16 mouse cellular contexts compared by ENCODE assay signal in the genomic region with DNA sequence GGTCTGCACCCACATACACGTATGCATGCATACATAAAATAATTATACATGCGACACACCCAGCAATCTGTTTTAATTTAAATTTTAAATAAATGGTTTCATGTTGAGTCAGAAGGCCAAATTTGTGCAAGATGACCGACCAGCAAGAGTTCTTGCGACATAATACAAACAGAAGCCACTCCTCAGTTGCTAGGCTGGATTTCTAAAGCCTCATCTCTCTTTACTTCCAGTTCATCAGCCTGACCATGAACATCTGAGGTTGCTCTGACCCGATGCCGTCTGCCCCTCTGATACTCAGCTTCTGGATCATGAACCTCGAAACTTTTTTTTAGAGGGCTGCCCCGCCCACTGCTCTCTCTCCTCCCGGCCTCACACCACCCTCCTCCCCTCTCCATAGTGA. TPM values are rescaled to one million over a fixed set of nuclear protein-coding genes. Genes with fewer than 3 reads are reported as not detected.
DNase-seq lines count a peak whose midpoint lies in the region; ATAC-seq and TF ChIP-seq lines count a peak whose summit lies in the region.
"Had no signal": no experiment of that assay in that cellular context is flagged by ENCODE, and none has a peak within 500 bp of the region (broad histone marks: within the 10 kb centered on the region; RNA-seq: fewer than 3 reads in every experiment).

No protein-coding gene starts in this region.

- H3K9ac ChIP-seq in hindbrain, postnatal 0 days (replicated peaks; ENCODE audit: low read length): no peak overlapping the region
- no peak overlapping the region for H3K9ac ChIP-seq in hindbrain, embryonic 12.5 days
- H3K9ac ChIP-seq in midbrain, embryonic 14.5 days (replicated peaks; ENCODE audit: low read length): no peak overlapping the region

- no peaks in the 10 kb centered on the region for H3K9me3 ChIP-seq in hindbrain, postnatal 0 days (ENCODE audit: low read length)
- no peaks in the 10 kb centered on the region for H3K9me3 ChIP-seq in hindbrain, embryonic 12.5 days (replicated peaks)
- no peaks in the 10 kb centered on the region for H3K9me3 ChIP-seq in midbrain, embryonic 14.5 days (ENCODE audit: control insufficient read depth, low read length)
- H3K9me3 ChIP-seq: intestine, embryonic 15.5 days had no signal

- H3K27me3 ChIP-seq in hindbrain, postnatal 0 days (ENCODE audit: insufficient read depth, low read length): no peaks in the 10 kb centered on the region
- H3K27me3 ChIP-seq in hindbrain, embryonic 12.5 days: peaks cover 13% of the 10 kb centered on the region
- no peaks in the 10 kb centered on the region for H3K27me3 ChIP-seq in midbrain, embryonic 14.5 days (ENCODE audit: control insufficient read depth, insufficient read depth, low read length)

- no peaks in the 10 kb centered on the region for H3K36me3 ChIP-seq in hindbrain, postnatal 0 days (ENCODE audit: insufficient read depth, low read length)
- H3K36me3 ChIP-seq in hindbrain, embryonic 12.5 days: no peaks in the 10 kb centered on the region
- H3K36me3 ChIP-seq in macrophage (ENCODE audit: inconsistent target): no peaks in the 10 kb centered on the region
- no peaks in the 10 kb centered on the region for H3K36me3 ChIP-seq in midbrain, embryonic 14.5 days (ENCODE audit: control insufficient read depth, insufficient read depth, low read length)
- H3K36me3 ChIP-seq: intestine, embryonic 15.5 days had no signal

- ATAC-seq in hindbrain, postnatal 0 days: no peak
- no peak for ATAC-seq in hindbrain, embryonic 12.5 days (ENCODE audit: low FRiP score)
- ATAC-seq in midbrain, embryonic 14.5 days (ENCODE audit: low FRiP score, low TSS enrichment): no peak

- TF ChIP-seq CTCF in hindbrain, postnatal 0 days (IDR thresholded peaks at IDR 0.05; ENCODE audit: low read depth): no peak

- WGBS in hindbrain, postnatal 0 days: 48% methylated on average over 9 of the region's 9 CpGs
- 62% methylated on average over 9 of the region's 9 CpGs for WGBS in hindbrain, embryonic 12.5 days
- 28% methylated on average over 9 of the region's 9 CpGs for WGBS in macrophage (ENCODE audit: missing documents)
- WGBS in midbrain, embryonic 14.5 days: 64% methylated on average over 9 of the region's 9 CpGs

- peak overlapping the region; percentile 74; the same call in 1 of the 2 replicates for H3K27ac ChIP-seq in hindbrain, postnatal 0 days
- H3K27ac ChIP-seq in hindbrain, embryonic 12.5 days: no peak overlapping the region
- H3K27ac ChIP-seq in macrophage: peak overlapping the region; percentile 3; the same call in 1 of the 2 replicates
- H3K27ac ChIP-seq in midbrain, embryonic 14.5 days (replicated peaks; ENCODE audit: low read depth, low read length): no peak overlapping the region
- H3K27ac ChIP-seq: intestine, embryonic 15.5 days had no signal

- H3K4me3 ChIP-seq in hindbrain, postnatal 0 days (ENCODE audit: low read length): no peak overlapping the region
- no peak overlapping the region for H3K4me3 ChIP-seq in hindbrain, embryonic 12.5 days
- H3K4me3 ChIP-seq in macrophage (ENCODE audit: inconsistent target): no peak overlapping the region
- H3K4me3 ChIP-seq in midbrain, embryonic 14.5 days (replicated peaks; ENCODE audit: low read depth, low read length): no peak overlapping the region

- DNase-seq in hindbrain, postnatal 0 days (ENCODE audit: low spot score): no peak
- DNase-seq in 3T3-L1 (ENCODE audit: low read depth, low spot score): peak; percentile 76
- DNase-seq in adipocyte (ENCODE audit: low spot score): peak; percentile 61
- DNase-seq in heart, adult 18-20 months: no peak
- no peak for DNase-seq in midbrain, embryonic 14.5 days
- DNase-seq in gastrocnemius, postnatal 10 days: no peak
- DNase-seq: cerebellum, adult 9-11 months; gastrocnemius, postnatal 36 days; thymus, adult 18-20 months had no signal

- no peaks in the 10 kb centered on the region for H3K4me1 ChIP-seq in hindbrain, postnatal 0 days (ENCODE audit: insufficient read depth, low read length)
- H3K4me1 ChIP-seq in hindbrain, embryonic 12.5 days: peaks cover 3% of the 10 kb centered on the region
- H3K4me1 ChIP-seq in midbrain, embryonic 14.5 days (ENCODE audit: control insufficient read depth, insufficient read depth, low read length): no peaks in the 10 kb centered on the region
- H3K4me1 ChIP-seq: intestine, embryonic 15.5 days had no signal

- H3K79me2 ChIP-seq in macrophage (ENCODE audit: inconsistent target): no peaks in the 10 kb centered on the region

- H3K4me2 ChIP-seq in hindbrain, postnatal 0 days (ENCODE audit: low read depth, low read length): no peak overlapping the region
- no peak overlapping the region for H3K4me2 ChIP-seq in hindbrain, embryonic 12.5 days (replicated peaks)
- H3K4me2 ChIP-seq in midbrain, embryonic 14.5 days (ENCODE audit: low read length): no peak overlapping the region

RNA-seq across cellular contexts. Expression of gene Capn9, which starts 42.3 kb away (rescaled TPM):
- total RNA-seq in hindbrain, postnatal 0 days (2014; rRNA removed): not detected in 2 replicates
- 0.29 and 0.39 TPM in 2 replicates for polyA plus RNA-seq in hindbrain, postnatal 0 days (2015; fragmentation: Nextera tagmentation; extraction: Ambion mirVana)
- polyA plus RNA-seq in hindbrain, embryonic 12.5 days (2016; fragmentation: Nextera tagmentation; extraction: Ambion mirVana): not detected in 2 replicates
- total RNA-seq in macrophage (2018; cell fraction: chromatin; rRNA removed): not detected
- under 1 TPM in 2 of 26 experiments, not detected in 24; 0.05 to 0.06 TPM for total RNA-seq in macrophage (2018; cell fraction: cytosol; rRNA removed)
- not detected for total RNA-seq in macrophage (2018; cell fraction: nucleus; rRNA removed)
- not detected in 3 replicates for polyA plus RNA-seq in macrophage (2018)
- total RNA-seq in heart, adult 18-20 months (2021): not detected
- 0.09 and 0.15 TPM in 2 replicates for polyA plus RNA-seq in midbrain, embryonic 14.5 days (2014; fragmentation: Nextera tagmentation; extraction: Ambion mirVana)
- not detected for total RNA-seq in gastrocnemius, postnatal 10 days (2021)
- total RNA-seq: gastrocnemius, postnatal 36 days; left cerebral cortex, postnatal 10 days had no signal
- polyA plus RNA-seq: brain, embryonic 14.5 days; embryonic facial prominence, embryonic 11.5 days had no signal

RNA-seq across cellular contexts. Expression of gene 2310022B05Rik, which starts 44.9 kb away (rescaled TPM):
- 100 and 106 TPM in 2 replicates for total RNA-seq in hindbrain, postnatal 0 days (2014; rRNA removed)
- 27.0 and 30.2 TPM in 2 replicates for polyA plus RNA-seq in hindbrain, postnatal 0 days (2015; fragmentation: Nextera tagmentation; extraction: Ambion mirVana)
- polyA plus RNA-seq in hindbrain, embryonic 12.5 days (2016; fragmentation: Nextera tagmentation; extraction: Ambion mirVana): 26.6 and 31.2 TPM in 2 replicates
- total RNA-seq in macrophage (2018; cell fraction: chromatin; rRNA removed): 1 to 10 TPM in 17 of 26 experiments, under 1 TPM in 9; 0.22 to 8.7 (median 1.4) TPM
- total RNA-seq in macrophage (2018; cell fraction: cytosol; rRNA removed): 10 to 100 TPM in 10 of 26 experiments, 1 to 10 TPM in 16; 4.1 to 12.6 (median 7.4) TPM
- total RNA-seq in macrophage (2018; cell fraction: nucleus; rRNA removed): 1 to 10 TPM; 1.6 to 8.2 (median 3.3) TPM
- 5.6 to 10.8 TPM (median 5.9 TPM) in 3 replicates for polyA plus RNA-seq in macrophage (2018)
- 10 to 100 TPM; 50.8 to 70.0 TPM for total RNA-seq in heart, adult 18-20 months (2021)
- polyA plus RNA-seq in midbrain, embryonic 14.5 days (2014; fragmentation: Nextera tagmentation; extraction: Ambion mirVana): 29.0 and 31.7 TPM in 2 replicates
- total RNA-seq in gastrocnemius, postnatal 10 days (2021): 10 to 100 TPM; 31.7 to 42.0 TPM

RNA-seq across cellular contexts. Expression of gene Agt, which starts 48.7 kb away (rescaled TPM):
- 101 and 162 TPM in 2 replicates for total RNA-seq in hindbrain, postnatal 0 days (2014; rRNA removed)
- polyA plus RNA-seq in hindbrain, postnatal 0 days (2015; fragmentation: Nextera tagmentation; extraction: Ambion mirVana): 95.3 and 112 TPM in 2 replicates
- 0.35 and 0.44 TPM in 2 replicates for polyA plus RNA-seq in hindbrain, embryonic 12.5 days (2016; fragmentation: Nextera tagmentation; extraction: Ambion mirVana)
- total RNA-seq in macrophage (2018; cell fraction: chromatin; rRNA removed): not detected
- not detected for total RNA-seq in macrophage (2018; cell fraction: cytosol; rRNA removed)
- total RNA-seq in macrophage (2018; cell fraction: nucleus; rRNA removed): not detected
- not detected in 3 replicates for polyA plus RNA-seq in macrophage (2018)
- 1 to 10 TPM; 7.8 to 9.2 TPM for total RNA-seq in heart, adult 18-20 months (2021)
- 0.25 and 0.26 TPM in 2 replicates for polyA plus RNA-seq in midbrain, embryonic 14.5 days (2014; fragmentation: Nextera tagmentation; extraction: Ambion mirVana)
- total RNA-seq in gastrocnemius, postnatal 10 days (2021): 10 to 100 TPM; 11.0 to 13.8 TPM
- polyA plus RNA-seq: embryonic facial prominence, embryonic 11.5 days; forebrain, embryonic 14.5 days had no signal

Comparison
In these comparisons a context has a peak if more than half of its experiments do, and no peak if none do; other contexts are left out.
1. H3K27ac ChIP-seq: peak in hindbrain, postnatal 0 days (single experiment) and macrophage (single experiment); none in hindbrain, embryonic 12.5 days (single experiment) and midbrain, embryonic 14.5 days (single experiment).
2. RNA of gene Agt, which starts 48.7 kb away (polyA plus RNA-seq): 95.3 to 112 TPM in hindbrain, postnatal 0 days; 0.35 to 0.44 TPM in hindbrain, embryonic 12.5 days, 0.25 to 0.26 TPM in midbrain, embryonic 14.5 days and not detected in macrophage; every median in the first group is over 10 times any median in the second.
3. DNase-seq: peak in 3T3-L1 (single experiment) and adipocyte (single experiment); none in hindbrain, postnatal 0 days (single experiment), heart, adult 18-20 months (0 of 2), midbrain, embryonic 14.5 days (single experiment) and gastrocnemius, postnatal 10 days (single experiment).